Mouse (Mus musculus): ENCODE measurements around the gene Ifi208.

GRCm38 (mm10) chr1:173694270-173694669, 20.8 kb downstream of the Ifi208 start:
- TF ChIP-seq MAZ (IDR thresholded peaks at IDR 0.05; ENCODE audit: low read depth, low read length), result no peak
- no peak for TF ChIP-seq CTCF (conservative IDR thresholded peaks at IDR 0.05 in 1 of 2, IDR thresholded peaks at IDR 0.05 in 1 of 2; ENCODE audit: low read depth in 2 of 2, low read length in 2 of 2)
- TF ChIP-seq TCF12 (IDR thresholded peaks at IDR 0.05; ENCODE audit: low read depth, low read length), result no peak
- TF ChIP-seq CHD2 (IDR thresholded peaks at IDR 0.05; ENCODE audit: low read length), result no peak
- TF ChIP-seq HCFC1 (IDR thresholded peaks at IDR 0.05; ENCODE audit: low read depth, low read length), result no peak
- TF ChIP-seq POLR2A (IDR thresholded peaks at IDR 0.05; ENCODE audit: low read depth, low read length), result no peak
- no peak for TF ChIP-seq GABPA (IDR thresholded peaks at IDR 0.05; ENCODE audit: insufficient replicate concordance, low read depth, low read length)
- TF ChIP-seq TBP (conservative IDR thresholded peaks at IDR 0.05; ENCODE audit: low read depth, low read length), result no peak
- no peak for TF ChIP-seq CHD1 (IDR thresholded peaks at IDR 0.05; ENCODE audit: low read depth, low read length)
